Mouse (Mus musculus) 3134 (cell line): ENCODE measurements around the gene Mlh3.

Experiments
- DNase-seq: peaks from one replicate; pipeline ENCODE4 v3.0.0-alpha.2; 2011; ENCODE audit warnings: low spot score; ENCODE audit not compliant: insufficient read length; ENCODE audit errors: extremely low read depth

Gene Mlh3

GRCm38 (mm10) chr12:85270319-85270718, at the start of gene Mlh3:
Gene Mlh3, minus strand, starts transcription at chr12:85270599.
- DNase-seq, result no peak

GRCm38 (mm10) chr12:85308651-85309050, 38.3 kb upstream of the Mlh3 start:
- DNase-seq, result no peak

- DNase-seq, result peak; percentile 57
Observed at GRCm38 (mm10) chr12:85305247-85305892, 35.0 kb upstream of the Mlh3 start.

GRCm38 (mm10) chr12:85304725-85305124, 34.3 kb upstream of the Mlh3 start:
- no peak for DNase-seq

- DNase-seq, result no peak
Observed at GRCm38 (mm10) chr12:85303256-85303655, 32.9 kb upstream of the Mlh3 start.

GRCm38 (mm10) chr12:85298835-85299180, 28.4 kb upstream of the Mlh3 start:
- no peak for DNase-seq

GRCm38 (mm10) chr12:85298127-85298834, 27.9 kb upstream of the Mlh3 start:
- no peak for DNase-seq

- DNase-seq, result no peak
Observed at GRCm38 (mm10) chr12:85297345-85297997, 27.1 kb upstream of the Mlh3 start.

GRCm38 (mm10) chr12:85296915-85297314, 26.5 kb upstream of the Mlh3 start:
- no peak for DNase-seq

GRCm38 (mm10) chr12:85295506-85295905, 25.1 kb upstream of the Mlh3 start:
- no peak for DNase-seq

- DNase-seq, result no peak
Observed at GRCm38 (mm10) chr12:85292906-85293305, 22.5 kb upstream of the Mlh3 start.

GRCm38 (mm10) chr12:85292288-85292687, 21.9 kb upstream of the Mlh3 start:
- DNase-seq, result no peak

- DNase-seq, result no peak
Observed at GRCm38 (mm10) chr12:85291541-85291940, 21.1 kb upstream of the Mlh3 start.

GRCm38 (mm10) chr12:85290633-85291032, 20.2 kb upstream of the Mlh3 start:
- DNase-seq, result no peak

GRCm38 (mm10) chr12:85289157-85290000, 19.0 kb upstream of the Mlh3 start:
- DNase-seq, result peak; percentile 60

- no peak for DNase-seq
Observed at GRCm38 (mm10) chr12:85288486-85289156, 18.2 kb upstream of the Mlh3 start, which contains the start of gene Zc2hc1c. Gene Zc2hc1c, plus strand, starts transcription at chr12:85288591.

GRCm38 (mm10) chr12:85287809-85288485, 17.5 kb upstream of the Mlh3 start, which contains the start of gene Acyp1:
Gene Acyp1, minus strand, starts transcription at chr12:85288438.
- peak; percentile 77 for DNase-seq

GRCm38 (mm10) chr12:85286941-85287340, 16.5 kb upstream of the Mlh3 start:
- DNase-seq, result peak; percentile 44

- DNase-seq, result no peak
Observed at GRCm38 (mm10) chr12:85284996-85285395, 14.6 kb upstream of the Mlh3 start.

GRCm38 (mm10) chr12:85284331-85284730, 13.9 kb upstream of the Mlh3 start:
- no peak for DNase-seq
